ENCODE assay signal across 27 mouse cellular contexts in the genomic region with DNA sequence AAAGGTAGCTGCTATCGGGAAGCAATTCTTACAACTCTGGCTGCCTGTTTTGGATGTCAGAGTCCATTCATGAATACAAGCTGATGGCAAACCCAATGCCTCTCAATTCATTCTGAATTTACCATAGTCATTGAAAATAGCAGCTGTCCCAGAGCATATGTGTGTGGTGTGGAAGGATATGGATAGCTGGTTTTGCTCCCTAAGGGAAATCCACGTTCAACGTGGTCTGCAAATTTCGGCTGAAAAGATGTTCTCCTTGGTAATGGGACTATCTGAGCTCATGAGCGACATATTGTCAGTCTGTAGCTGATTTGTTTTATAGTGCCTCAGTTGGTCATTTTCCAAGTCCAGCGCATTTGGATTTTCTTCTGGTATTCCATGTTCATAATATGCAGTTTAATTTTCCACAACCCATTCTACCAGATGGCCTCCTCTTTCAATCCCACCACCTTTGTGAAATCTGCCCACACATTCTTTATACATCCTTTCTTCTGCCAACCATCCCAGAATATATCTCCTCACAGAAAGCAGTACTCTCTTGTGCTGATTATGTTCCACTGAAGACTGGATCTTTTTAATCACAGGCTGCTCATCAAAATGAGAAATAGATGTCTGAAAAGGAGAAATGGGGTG.
DNase-seq lines count a peak whose midpoint lies in the region; ATAC-seq lines count a peak whose summit lies in the region.
"Had no signal": no experiment of that assay in that cellular context is flagged by ENCODE, and none has a peak within 500 bp of the region (broad histone marks: within the 10 kb centered on the region; RNA-seq: fewer than 3 reads in every experiment).

No protein-coding gene starts in this region.

- ATAC-seq in frontal cortex, adult (ENCODE audit: low TSS enrichment): peak; percentile 96
- no peak for ATAC-seq in kidney, embryonic 16.5 days (ENCODE audit: low FRiP score, low TSS enrichment)
- no peak for ATAC-seq in megakaryocyte progenitor cell, adult 5-6 weeks (replicated peaks; ENCODE audit: poor library complexity)
- ATAC-seq: hindbrain, embryonic 16.5 days; intestine, embryonic 15.5 days; midbrain, embryonic 13.5 days; Patski had no signal

- no peak for DNase-seq in frontal cortex, postnatal 25 days (ENCODE audit: low spot score in 2 of 2)
- peak; percentile 20 for DNase-seq in right cerebral cortex, adult 18-20 months
- no peak for DNase-seq in right cerebral cortex, postnatal 14 days
- DNase-seq in layer of hippocampus, adult 9-11 months: peak; percentile 40
- DNase-seq: adrenal gland, postnatal 36 days; B cell, adult 2 months; cerebellum, adult 18-20 months; cerebellum, postnatal 14 days; gastrocnemius, postnatal 10 days; kidney, adult 8-10 months; kidney, postnatal 14 days; lung, embryonic 14.5 days had no signal

- no peak overlapping the region for H3K4me3 ChIP-seq in kidney, embryonic 16.5 days (ENCODE audit: low read length)
- H3K4me3 ChIP-seq: intestine, embryonic 15.5 days; layer of hippocampus, adult 2 months; limb, embryonic 15.5 days; megakaryocyte, embryonic 14.5 days; midbrain, embryonic 13.5 days had no signal

- peaks cover 2% of the 10 kb centered on the region; the same call in 1 of the 2 replicates for H3K27me3 ChIP-seq in kidney, embryonic 16.5 days (ENCODE audit: insufficient read depth, low read length)
- H3K27me3 ChIP-seq: CH12.LX; intestine, embryonic 15.5 days; limb, embryonic 15.5 days; midbrain, embryonic 13.5 days had no signal

- H3K27ac ChIP-seq in kidney, embryonic 16.5 days (ENCODE audit: low read length): no peak overlapping the region
- H3K27ac ChIP-seq: intestine, embryonic 15.5 days; layer of hippocampus, adult 2 months; limb, embryonic 15.5 days; liver, embryonic 14.5 days; midbrain, embryonic 13.5 days; stomach, postnatal 0 days had no signal

- no peaks in the 10 kb centered on the region for H3K4me1 ChIP-seq in kidney, embryonic 16.5 days (ENCODE audit: insufficient read depth, low read length)
- H3K4me1 ChIP-seq: intestine, embryonic 15.5 days; limb, embryonic 15.5 days; megakaryocyte, embryonic 14.5 days; midbrain, embryonic 13.5 days had no signal

- H3K9me3 ChIP-seq in kidney, embryonic 16.5 days (ENCODE audit: low read length): no peaks in the 10 kb centered on the region
- H3K9me3 ChIP-seq: G1E; intestine, embryonic 15.5 days; limb, embryonic 15.5 days; megakaryocyte, embryonic 14.5 days; midbrain, embryonic 13.5 days had no signal

- H3K4me2 ChIP-seq in kidney, embryonic 16.5 days (replicated peaks; ENCODE audit: low read depth, low read length): no peak overlapping the region
- H3K4me2 ChIP-seq: heart, embryonic 11.5 days; intestine, embryonic 15.5 days; limb, embryonic 15.5 days; lung, embryonic 14.5 days; midbrain, embryonic 13.5 days had no signal

- no peaks in the 10 kb centered on the region for H3K36me3 ChIP-seq in kidney, embryonic 16.5 days (ENCODE audit: insufficient read depth, low read length)
- H3K36me3 ChIP-seq: G1E; intestine, embryonic 15.5 days; limb, embryonic 15.5 days; midbrain, embryonic 13.5 days had no signal

- WGBS in kidney, embryonic 16.5 days: 84% methylated on average over 6 of the region's 6 CpGs

- H3K9ac ChIP-seq in kidney, embryonic 16.5 days (replicated peaks; ENCODE audit: low read length): no peak overlapping the region
- H3K9ac ChIP-seq: intestine, embryonic 15.5 days; limb, embryonic 15.5 days; liver, embryonic 14.5 days; lung, embryonic 14.5 days; midbrain, embryonic 13.5 days had no signal

Comparison
In these comparisons a context has a peak if more than half of its experiments do, and no peak if none do; other contexts are left out.
1. DNase-seq: peak in right cerebral cortex, adult 18-20 months (single experiment) and layer of hippocampus, adult 9-11 months (single experiment); none in frontal cortex, postnatal 25 days (0 of 2) and right cerebral cortex, postnatal 14 days (single experiment).